Mouse (Mus musculus) liver, embryonic 11.5 days (tissue): ENCODE data around the gene Dstyk. TPM values are rescaled to one million over a fixed set of nuclear protein-coding genes. Genes with fewer than 3 reads are reported as not detected.

Experiments
- ATAC-seq: fragments of 200-750 bp; cut with Nextera tagmentation; replicated peaks from 2 replicates; pipeline ENCODE4 v1.8.0; 2017; ENCODE audit warnings: moderate number of reproducible peaks, mild to moderate bottlenecking, moderate TSS enrichment, moderate library complexity; ENCODE audit not compliant: low FRiP score
- DNase-seq: peaks from one replicate; pipeline ENCODE4 v3.0.0-alpha.2; 2017; ENCODE audit warnings: low spot score
- H3K27ac ChIP-seq: fragments of 300-500 bp; sonication (generic); 2 replicates; pipeline ENCODE4 v1.5.1; 2014; ENCODE audit warnings: mild to moderate bottlenecking, low read depth, low read length, control low read depth
- H3K27me3 ChIP-seq: fragments of 300-500 bp; sonication (generic); replicated peaks from 2 replicates; pipeline ENCODE4 v1.6.1; 2014; ENCODE audit warnings: low read length, mixed read lengths; ENCODE audit not compliant: control insufficient read depth, insufficient read depth
- H3K36me3 ChIP-seq: fragments of 300-500 bp; sonication (generic); 2 replicates; pipeline ENCODE4 v1.6.1; 2014; ENCODE audit warnings: mild to moderate bottlenecking, low read length, moderate library complexity, mixed read lengths; ENCODE audit not compliant: control insufficient read depth, insufficient read depth
- H3K4me1 ChIP-seq: fragments of 300-500 bp; sonication (generic); replicated peaks from 2 replicates; pipeline ENCODE4 v1.6.1; 2014; ENCODE audit warnings: low read length, mixed read lengths; ENCODE audit not compliant: control insufficient read depth, insufficient read depth
- H3K4me2 ChIP-seq: fragments of 300-500 bp; sonication (generic); 2 replicates; pipeline ENCODE4 v1.6.1; 2014; ENCODE audit warnings: mild to moderate bottlenecking, control low read depth, moderate library complexity
- H3K4me3 ChIP-seq: fragments of 300-500 bp; sonication (generic); 2 replicates; pipeline ENCODE4 v1.5.1; 2014; ENCODE audit warnings: low read depth, low read length, control low read depth
- H3K9ac ChIP-seq: fragments of 300-500 bp; sonication (generic); 2 replicates; pipeline ENCODE4 v1.6.1; 2014; ENCODE audit warnings: low read depth, low read length, control low read depth
- H3K9me3 ChIP-seq: fragments of 300-500 bp; sonication (generic); 2 replicates; pipeline ENCODE4 v1.6.1; 2016; ENCODE audit warnings: low read length, inconsistent platforms, mixed read lengths; ENCODE audit not compliant: control insufficient read depth
- WGBS: fragments of 180-500 bp; shearing (Covaris S2); extraction: QIAGEN DNeasy Blood & Tissue Kit; methylation state at CpG from one replicate; pipeline ENCODE4 v1.1.7; 2014; 5-methylcytosine and 5-hydroxymethylcytosine counted together
- polyA plus RNA-seq: library from polyadenylated mRNA; unstranded; fragments of >200 nt; fragmentation: Nextera tagmentation; extraction: Ambion mirVana; gene quantifications from 2 replicates; pipeline ENCODE4 v1.2.1, GENCODE M21; 2014

Gene Dstyk
- polyA plus RNA-seq, 1 experiment from 2014 or later, result 7.2 TPM

- ATAC-seq (no peak), DNase-seq (no peak)
- H3K36me3 ChIP-seq, result no peaks in the 10 kb centered on the region
- no peaks in the 10 kb centered on the region for H3K9me3 ChIP-seq
- H3K9ac ChIP-seq, result no peak overlapping the region
- no peaks in the 10 kb centered on the region for H3K27me3 ChIP-seq
- no peak overlapping the region for H3K4me3 ChIP-seq
- WGBS, result 56% methylated on average over 5 of the region's 5 CpGs
- H3K4me1 ChIP-seq, result peaks cover 8% of the 10 kb centered on the region; the same call in 1 of the 2 replicates
- no peak overlapping the region for H3K27ac ChIP-seq
- no peak overlapping the region for H3K4me2 ChIP-seq
Observed at GRCm38 (mm10) chr1:132472537-132472936, 55.2 kb downstream of the Dstyk start.

GRCm38 (mm10) chr1:132474496-132474895 is 57.1 kb downstream of the Dstyk start:
- ATAC-seq (no peak), DNase-seq (no peak)
- no peaks in the 10 kb centered on the region for H3K27me3 ChIP-seq
- H3K4me3 ChIP-seq, result no peak overlapping the region
- H3K27ac ChIP-seq, result no peak overlapping the region
- H3K9ac ChIP-seq, result no peak overlapping the region
- H3K4me2 ChIP-seq, result no peak overlapping the region
- H3K4me1 ChIP-seq, result peaks cover 13% of the 10 kb centered on the region; the same call in 1 of the 2 replicates
- H3K9me3 ChIP-seq, result no peaks in the 10 kb centered on the region
- 83% methylated on average over 1 of the region's 1 CpGs for WGBS
- H3K36me3 ChIP-seq, result no peaks in the 10 kb centered on the region

GRCm38 (mm10) chr1:132476575-132476927 is 59.2 kb downstream of the Dstyk start:
- H3K9me3 ChIP-seq, result no peaks in the 10 kb centered on the region
- ATAC-seq, result peak; percentile 49

GRCm38 (mm10) chr1:132476928-132477691 is 59.8 kb downstream of the Dstyk start, which contains the start of gene Rbbp5:
Rbbp5 (plus strand) TSS chr1:132477365.
- Histone ChIP-seq H3K4me2 (peak within 1 kb of the TSS; percentile 88), H3K9me3 (no peaks in the 10 kb centered on the region), H3K4me3 (peak within 1 kb of the TSS; percentile 90), H3K27me3 (no peaks in the 10 kb centered on the region), H3K9ac (peak within 1 kb of the TSS; percentile 86), H3K4me1 (peaks cover 13% of the 10 kb centered on the region; the same call in 1 of the 2 replicates), H3K27ac (peak within 1 kb of the TSS; percentile 70), H3K36me3 (no peaks in the 10 kb centered on the region)
- under 1% methylated on average over 43 of the region's 43 CpGs for WGBS
- ATAC-seq (peak; percentile 92), DNase-seq (peak; percentile 83)

More at GRCm38 (mm10) chr1:132476575-132476927, 59.2 kb downstream of the Dstyk start:
- H3K27ac ChIP-seq, result peak overlapping the region; percentile 70
- H3K27me3 ChIP-seq, result no peaks in the 10 kb centered on the region
- DNase-seq, result no peak
- peak overlapping the region; percentile 86 for H3K9ac ChIP-seq
- WGBS, result 4% methylated on average over 9 of the region's 9 CpGs
- H3K4me3 ChIP-seq, result peak overlapping the region; percentile 90
- peaks cover 13% of the 10 kb centered on the region; the same call in 1 of the 2 replicates for H3K4me1 ChIP-seq
- peak overlapping the region; percentile 88 for H3K4me2 ChIP-seq
- no peaks in the 10 kb centered on the region for H3K36me3 ChIP-seq

GRCm38 (mm10) chr1:132479438-132479837 is 62.1 kb downstream of the Dstyk start:
- ATAC-seq (no peak), DNase-seq (no peak)
- Histone ChIP-seq H3K4me3 (no peak overlapping the region), H3K27me3 (no peaks in the 10 kb centered on the region), H3K36me3 (0 out of 2 replicates have a peak, but pooled peaks cover 2% of the 10 kb centered on the region), H3K4me2 (no peak overlapping the region), H3K9me3 (no peaks in the 10 kb centered on the region), H3K27ac (no peak overlapping the region), H3K4me1 (peaks cover 13% of the 10 kb centered on the region; the same call in 1 of the 2 replicates), H3K9ac (no peak overlapping the region)
- WGBS, result 86% methylated on average over 1 of the region's 1 CpGs

GRCm38 (mm10) chr1:132481619-132482018 is 64.3 kb downstream of the Dstyk start:
- Histone ChIP-seq H3K9me3 (no peaks in the 10 kb centered on the region), H3K27me3 (no peaks in the 10 kb centered on the region), H3K4me3 (no peak overlapping the region), H3K9ac (no peak overlapping the region), H3K4me1 (peaks cover 5% of the 10 kb centered on the region; the same call in 1 of the 2 replicates), H3K4me2 (no peak overlapping the region), H3K36me3 (peaks cover 5% of the 10 kb centered on the region; the same call in 1 of the 2 replicates), H3K27ac (no peak overlapping the region)
- DNase-seq (no peak), ATAC-seq (no peak)
- 95% methylated on average over 2 of the region's 2 CpGs for WGBS

GRCm38 (mm10) chr1:132483234-132483633 is 65.9 kb downstream of the Dstyk start:
- no peak overlapping the region for H3K4me3 ChIP-seq
- peaks cover 9% of the 10 kb centered on the region; the same call in 1 of the 2 replicates for H3K36me3 ChIP-seq
- WGBS, result 89% methylated on average over 3 of the region's 3 CpGs
- no peaks in the 10 kb centered on the region for H3K9me3 ChIP-seq
- DNase-seq (no peak), ATAC-seq (no peak)
- H3K9ac ChIP-seq, result no peak overlapping the region
- no peak overlapping the region for H3K4me2 ChIP-seq
- H3K27ac ChIP-seq, result no peak overlapping the region
- no peaks in the 10 kb centered on the region for H3K27me3 ChIP-seq
- H3K4me1 ChIP-seq, result peaks cover 3% of the 10 kb centered on the region; the same call in 1 of the 2 replicates

GRCm38 (mm10) chr1:132483759-132484158 is 66.4 kb downstream of the Dstyk start:
- H3K9me3 ChIP-seq, result no peaks in the 10 kb centered on the region
- H3K27me3 ChIP-seq, result no peaks in the 10 kb centered on the region
- H3K4me1 ChIP-seq, result peaks cover 3% of the 10 kb centered on the region; the same call in 1 of the 2 replicates
- ATAC-seq, result no peak
- no peak overlapping the region for H3K4me2 ChIP-seq
- DNase-seq, result no peak
- H3K4me3 ChIP-seq, result no peak overlapping the region
- peaks cover 9% of the 10 kb centered on the region; the same call in 1 of the 2 replicates for H3K36me3 ChIP-seq
- WGBS, result 85% methylated on average over 6 of the region's 6 CpGs
- no peak overlapping the region for H3K9ac ChIP-seq
- no peak overlapping the region for H3K27ac ChIP-seq

- Histone ChIP-seq H3K4me3 (no peak overlapping the region), H3K27ac (no peak overlapping the region), H3K9me3 (no peaks in the 10 kb centered on the region), H3K27me3 (no peaks in the 10 kb centered on the region), H3K9ac (no peak overlapping the region), H3K4me2 (no peak overlapping the region), H3K4me1 (no peaks in the 10 kb centered on the region), H3K36me3 (peaks cover 35% of the 10 kb centered on the region)
- 90% methylated on average over 2 of the region's 2 CpGs for WGBS
- DNase-seq (no peak), ATAC-seq (no peak)
Observed at GRCm38 (mm10) chr1:132500535-132500934, 83.2 kb downstream of the Dstyk start.
